Mouse (Mus musculus) hindlimb bud, embryonic 11.5 days (tissue): ENCODE data around the gene Eml3.
A peak's percentile ranks its signal among the peaks of the same experiment; 100 is the strongest.

Experiments used
- DNase-seq: peaks from one replicate; pipeline ENCODE4 v3.0.0-alpha.2; 2012; ENCODE audit warnings: low read depth, low spot score; ENCODE audit errors: extremely low spot score

Gene Eml3

DNA sequence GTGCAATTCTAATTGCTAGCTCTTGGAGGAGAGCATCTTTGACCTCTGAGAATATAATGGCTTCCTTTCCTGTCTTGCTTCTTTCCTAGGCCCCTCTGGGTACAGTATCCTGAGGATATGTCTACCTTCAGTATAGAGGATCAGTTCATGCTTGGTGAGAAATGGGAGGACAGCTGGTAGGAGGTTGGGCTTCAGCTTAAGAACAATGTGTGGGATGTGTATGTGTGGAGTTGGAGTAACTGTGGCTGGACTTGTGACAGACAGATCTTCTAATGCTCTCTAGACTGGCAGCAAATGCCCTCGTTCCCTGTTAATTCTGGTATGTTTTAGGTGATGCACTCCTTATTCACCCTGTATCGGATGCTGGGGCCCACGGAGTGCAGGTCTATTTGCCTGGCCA, 15.1 kb upstream of the Eml3 start:
- no peak for DNase-seq

- DNase-seq, result no peak
Measured at GRCm38 (mm10) chr19:8919000-8919399, 10.4 kb upstream of the Eml3 start.

DNA sequence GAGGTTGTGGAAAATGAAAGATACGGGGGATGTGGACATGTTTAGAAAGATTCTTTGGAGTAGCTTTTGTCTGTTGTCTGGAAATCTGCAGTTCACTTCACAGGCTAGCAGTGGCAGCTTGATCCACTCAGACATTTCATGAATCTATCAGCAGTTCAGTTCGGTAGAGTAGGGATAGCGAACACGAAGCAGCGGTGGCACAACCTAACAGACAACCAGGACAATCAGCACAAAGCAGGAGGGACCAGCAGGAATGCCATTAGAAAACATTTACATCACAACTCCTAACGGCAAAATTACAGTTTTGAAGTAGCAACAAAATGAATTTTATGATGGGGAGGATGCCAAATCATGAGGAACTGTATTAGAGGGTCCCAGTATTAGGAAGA, 9.7 kb upstream of the Eml3 start:
- no peak for DNase-seq

- peak; percentile 67 for DNase-seq
Measured at GRCm38 (mm10) chr19:8920073-8920736, 9.1 kb upstream of the Eml3 start, which contains the start of gene B3gat3. B3gat3 (plus strand) TSS chr19:8920374.

DNA sequence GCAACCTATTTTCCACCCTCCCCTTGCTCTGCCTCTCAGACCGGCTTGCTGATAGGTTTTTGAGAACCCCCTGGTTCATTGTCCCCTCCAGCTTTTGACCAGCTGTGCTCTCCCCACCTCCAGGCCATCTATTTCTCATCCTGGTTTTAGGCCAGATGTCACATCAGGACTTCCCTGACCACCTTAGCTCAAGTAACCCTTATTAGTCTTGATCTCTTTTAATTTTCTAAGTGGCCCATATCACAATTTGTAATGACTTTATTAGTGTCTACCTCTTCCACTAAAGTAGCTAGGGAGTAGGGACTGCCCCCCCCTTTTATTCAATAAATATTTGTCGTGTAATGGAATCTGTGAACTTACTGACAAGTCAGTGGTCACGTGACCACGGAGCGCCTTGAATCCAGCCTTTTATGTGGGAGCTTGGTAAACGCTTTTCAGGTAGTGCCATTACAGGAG, 8.5 kb upstream of the Eml3 start:
- no peak for DNase-seq

DNA sequence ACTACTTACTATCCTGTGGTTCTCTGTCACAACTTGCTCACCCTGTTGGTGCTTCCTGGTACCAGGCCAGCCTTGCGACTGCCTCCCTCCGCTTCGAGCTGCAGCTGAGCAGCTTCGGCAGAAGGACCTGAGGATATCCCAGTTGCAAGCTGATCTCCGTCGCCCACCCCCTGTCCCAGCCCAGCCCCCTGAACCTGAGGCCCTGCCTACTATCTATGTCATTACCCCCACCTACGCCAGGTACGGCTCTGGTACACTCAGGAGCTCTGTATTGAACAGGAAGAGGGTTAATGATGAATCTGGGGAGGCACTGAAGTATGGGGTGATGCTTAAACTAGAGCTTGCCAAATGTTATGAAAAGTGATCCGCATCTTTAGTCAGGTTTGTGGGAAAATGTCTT, 7.6 kb upstream of the Eml3 start:
- no peak for DNase-seq

DNA sequence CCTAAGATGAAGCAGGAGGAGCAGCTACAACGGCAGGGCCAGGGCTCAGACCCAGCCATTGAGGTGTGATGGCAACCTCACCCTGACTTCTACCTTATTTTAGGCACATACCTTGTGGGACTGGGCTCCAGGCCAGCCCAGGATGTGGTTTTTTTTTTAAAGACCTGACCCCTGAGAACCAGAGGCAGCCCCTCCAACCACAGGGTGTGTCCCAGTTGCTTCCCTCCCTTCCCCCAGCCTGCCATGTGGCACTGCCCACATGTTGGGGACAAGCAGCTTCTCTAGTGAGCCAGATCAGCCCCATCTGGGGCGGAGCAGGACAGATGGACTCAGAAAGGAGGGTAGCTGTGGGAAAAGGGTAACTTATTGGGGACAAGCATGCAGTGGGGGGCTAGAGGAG, 2.6 kb upstream of the Eml3 start:
- no peak for DNase-seq

GRCm38 (mm10) chr19:8927891-8928525, 1.3 kb upstream of the Eml3 start:
- DNase-seq, result no peak

DNA sequence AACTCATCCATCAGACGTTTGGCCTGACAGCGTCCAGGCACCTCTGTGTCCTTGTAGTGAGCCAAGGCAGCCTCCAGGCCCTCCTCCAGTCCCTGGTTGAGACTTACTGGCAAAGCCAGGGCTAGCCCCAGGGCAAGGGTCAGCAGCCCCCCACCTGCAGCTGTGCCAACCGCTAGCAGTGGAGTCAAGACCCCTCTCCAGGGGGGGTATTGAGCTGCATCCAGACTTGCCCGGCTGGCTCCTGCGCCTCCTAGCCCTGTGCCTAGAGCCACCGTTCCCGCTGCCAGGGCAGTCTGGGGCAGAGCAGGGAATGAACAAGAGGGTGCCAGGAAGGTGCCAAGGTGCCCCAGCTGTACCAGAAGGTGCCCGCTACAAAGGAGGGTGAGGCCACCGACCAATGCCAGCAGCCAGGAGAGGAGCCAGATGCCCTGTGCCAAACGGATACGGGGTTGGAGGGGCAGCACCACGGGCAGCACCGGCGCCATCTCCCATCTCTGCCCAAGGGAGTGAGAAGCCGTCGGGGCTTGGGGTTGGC, 596 bp upstream of the Eml3 start:
- DNase-seq, result no peak

GRCm38 (mm10) chr19:8930117-8930516, 765 bp downstream of the Eml3 start:
- DNase-seq, result no peak

DNA sequence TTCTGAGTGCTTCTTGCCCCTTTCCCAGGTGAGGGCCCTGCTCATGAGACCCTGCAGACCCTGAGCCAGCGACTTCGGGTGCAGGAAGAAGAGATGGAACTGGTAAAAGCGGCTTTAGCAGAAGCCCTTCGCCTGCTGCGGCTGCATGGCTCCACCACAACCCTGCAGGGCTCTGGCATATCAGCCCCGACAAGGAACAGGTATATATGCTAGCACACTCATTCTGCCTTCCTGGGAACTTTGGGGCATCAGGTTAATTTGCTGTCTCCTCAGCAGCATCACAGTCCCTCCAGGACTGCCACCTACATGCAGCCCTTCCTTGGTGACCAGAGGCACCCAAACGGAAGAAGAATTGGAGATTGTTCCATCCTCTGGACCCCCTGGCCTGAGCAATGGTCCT, 1.4 kb downstream of the Eml3 start:
- DNase-seq, result no peak

GRCm38 (mm10) chr19:8936736-8937135, 7.4 kb downstream of the Eml3 start:
- DNase-seq, result no peak

- DNase-seq, result no peak
Measured at GRCm38 (mm10) chr19:8940526-8941133, 11.3 kb downstream of the Eml3 start.

DNA sequence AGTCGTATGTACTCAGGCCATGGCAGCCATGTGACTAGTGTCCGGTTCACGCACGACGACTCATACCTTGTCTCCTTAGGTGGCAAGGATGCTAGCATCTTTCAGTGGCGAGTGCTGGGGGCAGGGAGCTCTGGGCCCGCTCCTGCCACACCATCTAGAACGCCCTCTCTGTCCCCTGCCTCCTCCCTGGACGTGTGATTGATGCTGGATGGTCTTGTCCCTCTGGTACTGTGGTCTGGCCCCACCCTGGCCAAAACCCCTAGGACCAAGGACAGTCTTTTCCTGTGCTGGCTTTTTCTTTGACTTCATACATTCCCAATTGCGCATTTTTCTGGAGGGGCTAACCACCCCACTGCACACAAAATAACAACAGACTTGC, 11.8 kb downstream of the Eml3 start:
- no peak for DNase-seq

DNA sequence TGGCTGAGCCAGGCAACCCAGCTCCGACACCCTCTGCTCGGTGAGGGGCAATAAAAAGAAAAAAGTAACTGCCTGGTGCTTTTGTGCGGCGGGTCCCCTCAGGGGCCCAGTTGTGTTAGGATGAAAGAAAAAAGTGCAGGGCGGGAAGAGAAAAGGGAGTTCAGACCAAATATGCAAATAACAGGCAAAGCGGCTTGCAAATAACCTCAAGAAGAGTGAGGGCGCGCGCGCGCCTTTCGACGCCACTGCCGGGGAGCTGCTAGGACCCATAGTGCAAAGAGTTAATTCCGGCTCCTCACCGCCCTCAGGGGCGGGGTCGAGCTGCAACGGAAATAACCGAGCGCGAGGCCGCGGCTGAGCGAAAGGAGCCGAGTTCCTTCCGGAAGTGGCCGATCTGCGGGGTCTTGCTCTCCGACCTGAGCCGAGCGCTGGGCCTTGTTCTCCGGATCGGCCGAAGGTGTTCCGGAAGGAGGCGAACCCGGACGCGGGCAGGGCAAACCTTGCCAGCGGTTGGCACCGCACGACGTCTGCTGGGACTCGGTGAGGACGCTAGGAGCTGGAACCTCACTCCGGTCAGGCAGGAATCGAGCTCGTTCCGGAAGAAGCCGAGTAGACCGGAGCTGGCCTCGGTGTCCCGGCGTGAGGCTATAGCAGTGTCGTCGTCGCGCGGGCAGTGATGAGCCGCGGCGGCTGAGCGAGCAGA, 12.3 kb downstream of the Eml3 start, which contains the start of gene Mta2:
Mta2 (plus strand) TSS at position 361 of the 703 bp plus-strand sequence.
- DNase-seq, result peak; percentile 90

GRCm38 (mm10) chr19:8942276-8942964, 13.1 kb downstream of the Eml3 start:
- no peak for DNase-seq

DNA sequence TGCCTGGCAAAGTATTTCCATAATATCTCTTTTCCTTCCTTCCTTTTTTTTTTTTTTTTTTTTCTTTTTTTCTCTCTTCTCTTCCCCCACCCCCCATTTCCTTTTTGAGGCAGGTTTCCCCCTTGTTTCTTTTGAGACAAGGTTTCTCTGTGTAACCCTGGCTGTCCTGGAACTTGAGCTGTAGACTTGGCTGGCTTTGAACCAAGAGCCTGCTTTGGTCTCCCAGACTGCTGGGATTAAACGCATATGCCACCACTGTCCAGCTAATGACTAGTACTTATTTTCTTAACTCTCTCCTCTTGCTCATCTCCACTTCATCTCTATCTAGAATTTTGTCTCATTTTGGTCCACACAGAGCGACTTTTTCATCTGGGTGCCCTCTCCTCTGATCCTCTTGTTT, 13.7 kb downstream of the Eml3 start:
- DNase-seq, result no peak

DNA sequence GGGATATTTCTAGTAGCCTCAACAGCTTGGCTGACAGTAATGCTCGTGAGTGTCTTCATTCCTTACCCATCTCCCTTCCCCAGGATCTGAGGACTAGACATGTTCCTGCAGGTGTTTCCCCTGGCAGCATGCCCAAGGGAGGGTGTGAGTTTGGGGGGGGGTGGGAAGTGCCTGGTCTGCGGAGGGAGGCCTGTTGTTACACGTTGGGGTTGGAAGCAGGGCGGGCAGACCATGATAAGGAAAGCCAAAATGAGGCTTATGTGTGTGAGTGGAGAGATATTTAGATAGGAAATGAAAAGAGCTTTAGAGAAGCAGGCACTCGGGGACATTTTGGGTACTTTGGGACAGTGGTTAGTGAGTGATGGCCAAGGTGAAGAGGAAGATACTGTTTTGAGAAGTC, 14.7 kb downstream of the Eml3 start:
- no peak for DNase-seq

GRCm38 (mm10) chr19:8944750-8945149, 15.4 kb downstream of the Eml3 start:
- DNase-seq, result no peak

DNA sequence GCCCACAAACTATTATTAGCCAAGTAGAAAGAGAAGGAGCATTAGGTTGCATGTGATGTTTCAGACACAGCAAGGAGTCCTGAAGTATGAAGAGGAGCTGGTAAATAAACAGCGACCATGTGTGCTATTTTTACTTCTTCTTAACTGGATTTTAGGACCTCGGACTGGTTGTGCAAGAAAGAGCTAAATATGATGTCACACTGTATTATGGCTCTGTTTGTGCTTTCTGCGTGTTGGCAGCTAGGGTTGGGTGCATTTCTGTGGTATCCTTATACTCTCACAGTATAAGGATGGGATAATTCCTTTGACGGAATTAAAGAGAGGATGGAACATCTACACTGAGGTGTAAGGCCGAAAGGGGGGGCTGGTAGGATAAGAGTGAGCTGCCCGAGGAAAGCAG, 15.9 kb downstream of the Eml3 start:
- DNase-seq, result no peak

GRCm38 (mm10) chr19:8946929-8947328, 17.6 kb downstream of the Eml3 start:
- no peak for DNase-seq
